In the genomic region with DNA sequence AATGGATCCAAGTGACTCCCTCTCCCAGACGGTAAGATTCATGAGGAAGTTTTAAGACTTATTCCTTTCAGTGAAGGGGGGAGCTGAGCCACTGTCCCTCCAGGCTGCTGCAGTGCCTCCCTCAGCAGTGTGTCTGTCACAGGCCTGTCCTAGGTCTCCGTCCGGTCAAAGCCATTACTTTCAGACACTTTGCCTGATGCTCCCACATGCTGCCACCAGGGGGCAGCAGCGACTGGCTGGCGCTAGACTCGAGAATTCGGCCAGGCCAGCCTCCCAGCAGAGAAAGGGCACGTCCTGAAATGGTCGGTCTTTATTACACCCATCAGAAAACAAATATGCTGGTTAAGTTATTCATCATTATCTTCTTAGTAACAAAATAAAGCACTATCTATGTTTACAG, we compare ENCODE assay signal across 9 mouse cellular contexts. TPM values are rescaled to one million over a fixed set of nuclear protein-coding genes. Genes with fewer than 3 reads are reported as not detected.
A peak's percentile ranks its signal among the peaks of the same experiment; 100 is the strongest.
DNase-seq lines count a peak whose midpoint lies in the region; ATAC-seq and TF ChIP-seq lines count a peak whose summit lies in the region.
"Had no signal": no experiment of that assay in that cellular context is flagged by ENCODE, and none has a peak within 500 bp of the region (broad histone marks: within the 10 kb centered on the region; RNA-seq: fewer than 3 reads in every experiment).

No protein-coding gene starts in this region.

- no peaks in the 10 kb centered on the region for H3K27me3 ChIP-seq in forebrain, embryonic 14.5 days (replicated peaks; ENCODE audit: control insufficient read depth, insufficient read depth, low read length)

- peaks cover 5% of the 10 kb centered on the region; the same call in 1 of the 2 replicates for H3K4me1 ChIP-seq in forebrain, embryonic 14.5 days (ENCODE audit: control insufficient read depth, insufficient read depth, low read length)

- no peaks in the 10 kb centered on the region for H3K9me3 ChIP-seq in forebrain, embryonic 14.5 days (replicated peaks; ENCODE audit: control insufficient read depth, low read length)

- no peak overlapping the region for H3K4me2 ChIP-seq in forebrain, embryonic 14.5 days (ENCODE audit: low read length)

- H3K36me3 ChIP-seq in forebrain, embryonic 14.5 days (ENCODE audit: control insufficient read depth, insufficient read depth, low read length): peaks cover 20% of the 10 kb centered on the region

- H3K9ac ChIP-seq in forebrain, embryonic 14.5 days (ENCODE audit: low read length): no peak overlapping the region

- 7% methylated on average over 9 of the region's 9 CpGs for WGBS in forebrain, embryonic 14.5 days

- H3K27ac ChIP-seq in left cerebral cortex, adult 2 months: no peak overlapping the region
- no peak overlapping the region for H3K27ac ChIP-seq in forebrain, embryonic 14.5 days (ENCODE audit: low read depth, low read length)

- no peak for DNase-seq in left cerebral cortex, adult 2 months (ENCODE audit: extremely low spot score in 1 of 2, low spot score in 2 of 2)
- DNase-seq in left cerebral cortex, adult 11 months (ENCODE audit: low spot score): no peak
- DNase-seq in ZHBTc4 (ENCODE audit: low read depth, low spot score): peak; percentile 88
- peak; percentile 85 for DNase-seq in forebrain, embryonic 14.5 days (ENCODE audit: low spot score)
- DNase-seq in kidney, adult 9 months: peak; percentile 44
- peak; percentile 88 for DNase-seq in mesoderm, embryonic 11.5 days (ENCODE audit: low read depth, low spot score)
- DNase-seq in ovary, postnatal 10 days (ENCODE audit: low spot score): no peak
- DNase-seq in spleen, postnatal 4 days (ENCODE audit: low spot score in 2 of 2): no peak

- peak; percentile 24 for ATAC-seq in forebrain, embryonic 14.5 days

- no peak overlapping the region for H3K4me3 ChIP-seq in left cerebral cortex, adult 2 months
- H3K4me3 ChIP-seq in forebrain, embryonic 14.5 days (ENCODE audit: low read depth, low read length): no peak overlapping the region
- H3K4me3 ChIP-seq: erythroblast, embryonic 14.5 days had no signal

- peak; percentile 95 for TF ChIP-seq CTCF in left cerebral cortex, adult 2 months (IDR thresholded peaks at IDR 0.05)

- intact Hi-C loops in left cerebral cortex, adult 2 months (cut with DNase I): loop anchor here (1.0 to 5.0 kb wide), 2 partner anchors 110 to 228 kb away; a partner anchor contains a TSS

RNA-seq across cellular contexts. Expression of a gene that starts 18.6 kb away (rescaled TPM):
- total RNA-seq in left cerebral cortex, adult 2 months (2021): 10 to 100 TPM; 12.4 to 14.6 TPM
- polyA plus RNA-seq in forebrain, embryonic 14.5 days (2014; fragmentation: Nextera tagmentation; extraction: Ambion mirVana): 4.2 and 5.0 TPM in 2 replicates
- polyA plus RNA-seq: erythroblast, embryonic 14.5 days had no signal

RNA-seq across cellular contexts. Expression of a gene that starts 31.7 kb away (rescaled TPM):
- total RNA-seq in left cerebral cortex, adult 2 months (2021): not detected
- 0.22 TPM in 1 of 2 replicates, not detected in the other for polyA plus RNA-seq in forebrain, embryonic 14.5 days (2014; fragmentation: Nextera tagmentation; extraction: Ambion mirVana)
- polyA plus RNA-seq: erythroblast, embryonic 14.5 days had no signal

RNA-seq across cellular contexts. Expression of a gene that starts 42.2 kb away (rescaled TPM):
- 1 to 10 TPM; 8.9 to 9.3 TPM for total RNA-seq in left cerebral cortex, adult 2 months (2021)
- 4.2 and 4.3 TPM in 2 replicates for polyA plus RNA-seq in forebrain, embryonic 14.5 days (2014; fragmentation: Nextera tagmentation; extraction: Ambion mirVana)

Comparison
In these comparisons a context has a peak if more than half of its experiments do, and no peak if none do; other contexts are left out.
1. DNase-seq: peak in ZHBTc4 (single experiment), forebrain, embryonic 14.5 days (single experiment), kidney, adult 9 months (single experiment) and mesoderm, embryonic 11.5 days (single experiment); none in left cerebral cortex, adult 2 months (0 of 2), left cerebral cortex, adult 11 months (single experiment), ovary, postnatal 10 days (single experiment) and spleen, postnatal 4 days (0 of 2).